Comparison of ENCODE assay signal across 8 mouse cellular contexts in the genomic region with DNA sequence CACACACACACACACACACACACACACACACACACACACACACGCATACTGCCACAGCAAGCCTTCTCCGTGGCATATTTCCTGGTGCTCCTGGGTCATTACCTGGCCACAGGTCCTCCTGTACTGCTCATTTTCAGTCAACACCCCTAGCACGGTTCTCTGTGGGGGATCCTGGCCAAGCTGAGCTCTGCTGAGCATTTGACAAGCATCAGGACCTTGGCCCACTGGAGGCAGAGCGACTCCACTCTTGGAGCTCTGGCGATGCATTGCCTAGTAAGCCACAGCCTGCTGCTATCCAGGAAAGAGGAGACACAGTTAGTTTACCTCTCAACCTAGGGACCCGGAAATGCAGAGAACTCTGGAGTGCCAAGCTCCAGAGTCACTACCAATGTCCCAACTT. TPM values are rescaled to one million over a fixed set of nuclear protein-coding genes. Genes with fewer than 3 reads are reported as not detected.
DNase-seq lines count a peak whose midpoint lies in the region; ATAC-seq and TF ChIP-seq lines count a peak whose summit lies in the region.

No protein-coding gene starts in this region.

- H3K9ac ChIP-seq in hindbrain, embryonic 14.5 days = no peak overlapping the region
- peak overlapping the region; percentile 66; the same call in 1 of the 2 replicates for H3K9ac ChIP-seq in embryonic facial prominence, embryonic 13.5 days
- H3K9ac ChIP-seq in hindbrain, postnatal 0 days (replicated peaks; ENCODE audit: low read length) = no peak overlapping the region
- no peak overlapping the region for H3K9ac ChIP-seq in midbrain, postnatal 0 days (replicated peaks; ENCODE audit: low read length, poor library complexity, severe bottlenecking)

- no peak for DNase-seq in hindbrain, embryonic 10.5 days (ENCODE audit: low spot score)
- DNase-seq in hindbrain, embryonic 14.5 days (ENCODE audit: low spot score) = no peak
- no peak for DNase-seq in hindbrain, postnatal 0 days (ENCODE audit: low spot score)
- no peak for DNase-seq in midbrain, postnatal 0 days (ENCODE audit: low spot score)
- no peak for DNase-seq in gastrocnemius, postnatal 25 days
- no peak for DNase-seq in frontal cortex, adult 2 months (ENCODE audit: extremely low spot score in 1 of 2, low spot score in 1 of 2)
- no peak for DNase-seq in layer of hippocampus, adult 18-20 months (ENCODE audit: low spot score in 2 of 2)

- peaks cover 19% of the 10 kb centered on the region for H3K4me1 ChIP-seq in hindbrain, embryonic 10.5 days (replicated peaks)
- peaks cover 8% of the 10 kb centered on the region for H3K4me1 ChIP-seq in hindbrain, embryonic 14.5 days (replicated peaks; ENCODE audit: control insufficient read depth, insufficient read depth, low read length)
- H3K4me1 ChIP-seq in embryonic facial prominence, embryonic 13.5 days = peaks cover 15% of the 10 kb centered on the region
- no peaks in the 10 kb centered on the region for H3K4me1 ChIP-seq in hindbrain, postnatal 0 days (ENCODE audit: insufficient read depth, low read length)
- H3K4me1 ChIP-seq in midbrain, postnatal 0 days (ENCODE audit: insufficient read depth, low read length) = peaks cover 3% of the 10 kb centered on the region; the same call in 1 of the 2 replicates

- no peak overlapping the region for H3K4me2 ChIP-seq in hindbrain, embryonic 14.5 days (replicated peaks)
- peak overlapping the region; percentile 99 for H3K4me2 ChIP-seq in embryonic facial prominence, embryonic 13.5 days
- peak overlapping the region; percentile 90; the same call in 1 of the 2 replicates for H3K4me2 ChIP-seq in hindbrain, postnatal 0 days (ENCODE audit: low read depth, low read length)
- H3K4me2 ChIP-seq in midbrain, postnatal 0 days (ENCODE audit: low read depth, low read length, poor library complexity, severe bottlenecking) = peak overlapping the region; percentile 97

- H3K27ac ChIP-seq in hindbrain, embryonic 10.5 days = peak overlapping the region; percentile 82
- no peak overlapping the region for H3K27ac ChIP-seq in hindbrain, embryonic 14.5 days
- no peak overlapping the region for H3K27ac ChIP-seq in embryonic facial prominence, embryonic 13.5 days
- no peak overlapping the region for H3K27ac ChIP-seq in hindbrain, postnatal 0 days
- no peak overlapping the region for H3K27ac ChIP-seq in midbrain, postnatal 0 days (ENCODE audit: low read depth, low read length)

- no peak for ATAC-seq in hindbrain, embryonic 14.5 days (ENCODE audit: low FRiP score)
- ATAC-seq in embryonic facial prominence, embryonic 13.5 days (ENCODE audit: insufficient number of reproducible peaks, insufficient read depth, low FRiP score, low TSS enrichment, low read depth) = no peak
- no peak for ATAC-seq in hindbrain, postnatal 0 days
- no peak for ATAC-seq in midbrain, postnatal 0 days (ENCODE audit: low FRiP score)

- peak overlapping the region; percentile 76 for H3K4me3 ChIP-seq in hindbrain, embryonic 10.5 days
- no peak overlapping the region for H3K4me3 ChIP-seq in hindbrain, embryonic 14.5 days (replicated peaks; ENCODE audit: low read length)
- H3K4me3 ChIP-seq in embryonic facial prominence, embryonic 13.5 days = peak overlapping the region; percentile 63
- H3K4me3 ChIP-seq in hindbrain, postnatal 0 days (ENCODE audit: low read length) = no peak overlapping the region; the same call in 1 of the 2 replicates
- no peak overlapping the region for H3K4me3 ChIP-seq in midbrain, postnatal 0 days (ENCODE audit: low read depth, low read length)

- no peaks in the 10 kb centered on the region for H3K36me3 ChIP-seq in hindbrain, embryonic 10.5 days
- no peaks in the 10 kb centered on the region for H3K36me3 ChIP-seq in hindbrain, embryonic 14.5 days (replicated peaks; ENCODE audit: control insufficient read depth, insufficient read depth)
- H3K36me3 ChIP-seq in embryonic facial prominence, embryonic 13.5 days = no peaks in the 10 kb centered on the region
- no peaks in the 10 kb centered on the region for H3K36me3 ChIP-seq in hindbrain, postnatal 0 days (ENCODE audit: insufficient read depth, low read length)
- no peaks in the 10 kb centered on the region for H3K36me3 ChIP-seq in midbrain, postnatal 0 days (ENCODE audit: insufficient read depth, low read length)

- WGBS in hindbrain, embryonic 10.5 days = 52% methylated on average over 6 of the region's 6 CpGs
- WGBS in hindbrain, embryonic 14.5 days = 47% methylated on average over 6 of the region's 6 CpGs
- 43% methylated on average over 6 of the region's 6 CpGs for WGBS in embryonic facial prominence, embryonic 13.5 days
- WGBS in hindbrain, postnatal 0 days = 61% methylated on average over 6 of the region's 6 CpGs
- 51% methylated on average over 6 of the region's 6 CpGs for WGBS in midbrain, postnatal 0 days

- no peaks in the 10 kb centered on the region for H3K9me3 ChIP-seq in hindbrain, embryonic 10.5 days
- no peaks in the 10 kb centered on the region for H3K9me3 ChIP-seq in hindbrain, embryonic 14.5 days (ENCODE audit: control insufficient read depth, low read length)
- no peaks in the 10 kb centered on the region for H3K9me3 ChIP-seq in embryonic facial prominence, embryonic 13.5 days
- H3K9me3 ChIP-seq in hindbrain, postnatal 0 days (ENCODE audit: low read length) = no peaks in the 10 kb centered on the region
- H3K9me3 ChIP-seq in midbrain, postnatal 0 days (ENCODE audit: low read length) = no peaks in the 10 kb centered on the region

- peaks cover 61% of the 10 kb centered on the region for H3K27me3 ChIP-seq in hindbrain, embryonic 10.5 days (ENCODE audit: insufficient read depth, poor library complexity, severe bottlenecking)
- peaks cover 12% of the 10 kb centered on the region for H3K27me3 ChIP-seq in hindbrain, embryonic 14.5 days (ENCODE audit: control insufficient read depth, insufficient read depth, low read length)
- peaks cover 43% of the 10 kb centered on the region for H3K27me3 ChIP-seq in embryonic facial prominence, embryonic 13.5 days
- H3K27me3 ChIP-seq in hindbrain, postnatal 0 days (ENCODE audit: insufficient read depth, low read length) = no peaks in the 10 kb centered on the region
- H3K27me3 ChIP-seq in midbrain, postnatal 0 days (ENCODE audit: insufficient read depth, low read length) = no peaks in the 10 kb centered on the region

- no peak for TF ChIP-seq CTCF in hindbrain, postnatal 0 days (IDR thresholded peaks at IDR 0.05; ENCODE audit: low read depth)
- TF ChIP-seq CTCF in midbrain, postnatal 0 days (IDR thresholded peaks at IDR 0.05) = no peak

RNA-seq across cellular contexts. Expression of gene Ccna1, which starts 1.1 kb away (rescaled TPM):
- polyA plus RNA-seq in hindbrain, embryonic 10.5 days (2016; fragmentation: Nextera tagmentation; extraction: Ambion mirVana) = 2.1 and 2.9 TPM in 2 replicates
- 1.5 and 1.7 TPM in 2 replicates for polyA plus RNA-seq in hindbrain, embryonic 14.5 days (2014; fragmentation: Nextera tagmentation; extraction: Ambion mirVana)
- polyA plus RNA-seq in embryonic facial prominence, embryonic 13.5 days (2015; fragmentation: Nextera tagmentation; extraction: Ambion mirVana) = 1.7 and 3.0 TPM in 2 replicates
- total RNA-seq in hindbrain, postnatal 0 days (2014; rRNA removed) = 0.68 and 1.3 TPM in 2 replicates
- 2.0 and 4.2 TPM in 2 replicates for polyA plus RNA-seq in hindbrain, postnatal 0 days (2015; fragmentation: Nextera tagmentation; extraction: Ambion mirVana)
- total RNA-seq in midbrain, postnatal 0 days (2014; rRNA removed) = 1.2 and 3.6 TPM in 2 replicates
- polyA plus RNA-seq in midbrain, postnatal 0 days (2015; fragmentation: Nextera tagmentation; extraction: Ambion mirVana) = 2.6 and 2.9 TPM in 2 replicates
- not detected for total RNA-seq in gastrocnemius, postnatal 25 days (2021)
- polyA plus RNA-seq in frontal cortex, adult 2 months (2012; rRNA removed) = 1.2 and 1.4 TPM in 2 replicates
- 1 to 10 TPM; 1.6 to 1.7 TPM for total RNA-seq in layer of hippocampus, adult 18-20 months (2021)

RNA-seq across cellular contexts. Expression of gene Spg20, which starts 57.7 kb away (rescaled TPM):
- 41.5 and 55.9 TPM in 2 replicates for polyA plus RNA-seq in hindbrain, embryonic 10.5 days (2016; fragmentation: Nextera tagmentation; extraction: Ambion mirVana)
- polyA plus RNA-seq in hindbrain, embryonic 14.5 days (2014; fragmentation: Nextera tagmentation; extraction: Ambion mirVana) = 16.2 and 19.5 TPM in 2 replicates
- 78.5 and 85.3 TPM in 2 replicates for polyA plus RNA-seq in embryonic facial prominence, embryonic 13.5 days (2015; fragmentation: Nextera tagmentation; extraction: Ambion mirVana)
- total RNA-seq in hindbrain, postnatal 0 days (2014; rRNA removed) = 14.8 and 18.4 TPM in 2 replicates
- polyA plus RNA-seq in hindbrain, postnatal 0 days (2015; fragmentation: Nextera tagmentation; extraction: Ambion mirVana) = 10.0 and 10.9 TPM in 2 replicates
- 13.4 and 15.5 TPM in 2 replicates for total RNA-seq in midbrain, postnatal 0 days (2014; rRNA removed)
- 8.3 and 9.3 TPM in 2 replicates for polyA plus RNA-seq in midbrain, postnatal 0 days (2015; fragmentation: Nextera tagmentation; extraction: Ambion mirVana)
- total RNA-seq in gastrocnemius, postnatal 25 days (2021) = 10 to 100 TPM; 24.8 to 28.6 TPM
- 20.1 and 20.2 TPM in 2 replicates for polyA plus RNA-seq in frontal cortex, adult 2 months (2012; rRNA removed)
- total RNA-seq in layer of hippocampus, adult 18-20 months (2021) = 10 to 100 TPM; 46.7 to 58.2 TPM

Comparison
In these comparisons a context has a peak if more than half of its experiments do, and no peak if none do; other contexts are left out.
1. H3K4me3 ChIP-seq: peak in hindbrain, embryonic 10.5 days (single experiment) and embryonic facial prominence, embryonic 13.5 days (single experiment); none in hindbrain, embryonic 14.5 days (single experiment), hindbrain, postnatal 0 days (single experiment) and midbrain, postnatal 0 days (single experiment).